Mouse (Mus musculus) lung, embryonic 16.5 days (tissue): ENCODE data around the gene Izumo2. TPM values are rescaled to one million over a fixed set of nuclear protein-coding genes. Genes with fewer than 3 reads are reported as not detected.
"Not testable (repeated sequence)": the region's sequence is repeated elsewhere in the genome, so short reads cannot be mapped to it uniquely, and the experiment has no call there.

Experiments
- ATAC-seq: fragments of 200-750 bp; cut with Nextera tagmentation; 2 replicates; pipeline ENCODE4 v1.8.0; 2017; ENCODE audit warnings: low read depth, mild to moderate bottlenecking, moderate library complexity
- H3K27ac ChIP-seq: fragments of 300-500 bp; sonication (generic); 2 replicates; pipeline ENCODE4 v1.5.1; 2014; ENCODE audit warnings: mild to moderate bottlenecking, control low read depth, low read length
- H3K27me3 ChIP-seq: fragments of 300-500 bp; sonication (generic); 2 replicates; pipeline ENCODE4 v1.6.1; 2014; ENCODE audit warnings: low read depth, low read length, mixed read lengths; ENCODE audit not compliant: control insufficient read depth, insufficient read depth
- H3K36me3 ChIP-seq: fragments of 300-500 bp; sonication (generic); 2 replicates; pipeline ENCODE4 v1.6.1; 2014; ENCODE audit warnings: low read length; ENCODE audit not compliant: control insufficient read depth, insufficient read depth
- H3K4me1 ChIP-seq: fragments of 300-500 bp; sonication (generic); replicated peaks from 2 replicates; pipeline ENCODE4 v1.6.1; 2014; ENCODE audit warnings: low read length, mixed read lengths; ENCODE audit not compliant: control insufficient read depth, insufficient read depth
- H3K4me2 ChIP-seq: fragments of 300-500 bp; sonication (generic); 2 replicates; pipeline ENCODE4 v1.6.1; 2014; ENCODE audit warnings: low read depth, low read length, control low read depth
- H3K4me3 ChIP-seq: fragments of 300-500 bp; sonication (generic); 2 replicates; pipeline ENCODE4 v1.5.1; 2014; ENCODE audit warnings: mild to moderate bottlenecking, low read length, control low read depth
- H3K9ac ChIP-seq: fragments of 300-500 bp; sonication (generic); 2 replicates; pipeline ENCODE4 v1.6.1; 2014; ENCODE audit warnings: low read length, control low read depth
- H3K9me3 ChIP-seq: fragments of 300-500 bp; sonication (generic); 2 replicates; pipeline ENCODE4 v1.6.1; 2016; ENCODE audit warnings: low read length; ENCODE audit not compliant: control insufficient read depth
- WGBS: fragments of 180-500 bp; shearing (Covaris S2); extraction: QIAGEN DNeasy Blood & Tissue Kit; methylation state at CpG from one replicate; pipeline ENCODE4 v1.1.7; 2014; 5-methylcytosine and 5-hydroxymethylcytosine counted together
- polyA plus RNA-seq: library from polyadenylated mRNA; unstranded; fragments of >200 nt; fragmentation: Nextera tagmentation; extraction: Ambion mirVana; gene quantifications from 2 replicates; pipeline ENCODE4 v1.2.1, GENCODE M21; 2015

Gene Izumo2
- polyA plus RNA-seq, 1 experiment from 2014 or later, result not detected

DNA sequence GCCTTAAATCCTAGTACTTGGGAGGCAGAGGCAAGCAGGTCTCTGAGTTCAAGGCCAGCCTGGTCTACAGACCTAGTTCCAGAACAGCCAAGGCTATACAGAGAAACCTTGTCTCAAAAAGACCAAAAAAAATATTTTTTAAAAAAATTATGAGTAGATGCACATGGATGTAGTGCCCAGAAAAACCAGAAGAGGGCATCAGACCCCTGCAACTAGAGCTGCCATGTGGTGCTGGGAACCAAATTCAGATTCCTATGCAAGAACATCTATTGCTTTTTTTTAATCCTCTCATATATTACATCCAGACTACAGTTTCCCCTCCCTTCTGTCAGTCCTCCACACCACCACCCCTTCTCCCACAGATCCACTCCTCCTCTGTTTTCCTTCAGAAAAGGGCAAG is 2.2 kb upstream of the Izumo2 start:
- H3K4me3 ChIP-seq, result no peak overlapping the region
- H3K36me3 ChIP-seq, result no peaks in the 10 kb centered on the region
- no peak overlapping the region for H3K27ac ChIP-seq
- ATAC-seq, result no peak
- H3K4me2 ChIP-seq, result no peak overlapping the region
- no peak overlapping the region for H3K9ac ChIP-seq
- H3K9me3 ChIP-seq, result no peaks in the 10 kb centered on the region; the same call in 1 of the 2 replicates
- H3K27me3 ChIP-seq, result no peaks in the 10 kb centered on the region
- peaks cover 2% of the 10 kb centered on the region; the same call in 1 of the 2 replicates for H3K4me1 ChIP-seq

DNA sequence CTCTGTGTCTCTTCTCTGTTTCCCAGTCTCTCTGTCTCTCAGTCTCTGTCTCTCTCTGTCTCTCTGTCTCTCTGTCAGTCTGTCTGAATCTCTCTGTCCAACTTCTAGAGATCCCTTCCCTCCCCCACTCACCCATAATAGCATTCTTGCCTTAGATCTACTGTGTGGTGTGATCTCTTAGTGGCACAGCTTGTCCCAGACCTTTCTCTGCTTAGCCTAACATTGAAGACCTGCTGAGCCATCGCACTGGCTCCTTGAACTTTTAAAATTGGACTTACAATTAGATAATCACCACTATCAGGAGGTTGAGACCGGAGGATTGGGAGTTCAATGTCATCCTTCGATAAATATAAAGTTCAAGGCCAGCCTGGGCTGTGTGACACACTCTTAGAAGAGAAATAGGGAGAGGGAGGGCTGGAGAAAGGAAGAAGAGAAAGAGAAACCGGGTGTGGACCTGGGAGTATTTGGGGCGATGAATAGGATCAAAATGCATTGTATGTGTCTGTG is 1.3 kb upstream of the Izumo2 start:
- 83% methylated on average over 5 of the region's 5 CpGs for WGBS
- H3K9me3 ChIP-seq, result no peaks in the 10 kb centered on the region; the same call in 1 of the 2 replicates
- no peak overlapping the region for H3K9ac ChIP-seq
- H3K27me3 ChIP-seq, result no peaks in the 10 kb centered on the region
- H3K36me3 ChIP-seq, result no peaks in the 10 kb centered on the region
- no peak overlapping the region for H3K4me3 ChIP-seq
- H3K27ac ChIP-seq, result no peak overlapping the region
- no peak for ATAC-seq
- H3K4me2 ChIP-seq, result no peak overlapping the region
- H3K4me1 ChIP-seq, result no peaks in the 10 kb centered on the region

DNA sequence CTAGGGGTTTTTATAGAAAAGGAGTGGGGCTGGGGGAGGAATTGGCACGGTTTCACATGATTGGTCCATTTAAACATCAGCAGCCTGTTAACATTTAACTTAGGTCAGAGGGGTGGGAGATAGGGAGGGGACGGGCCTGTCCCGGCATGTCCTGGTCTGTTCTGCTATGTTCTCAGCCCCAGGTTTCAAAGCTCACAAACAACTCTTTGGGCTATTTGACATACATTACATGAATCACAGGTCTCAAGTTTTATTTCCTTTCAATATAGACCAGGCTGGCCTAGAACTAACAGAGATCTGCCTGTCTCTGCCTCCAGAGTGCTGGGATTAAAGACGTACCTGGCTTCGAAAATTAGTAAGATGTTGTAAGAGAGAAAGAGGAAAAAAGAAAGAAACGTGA is 449 bp upstream of the Izumo2 start:
- H3K27ac ChIP-seq, ATAC-seq, H3K27me3 ChIP-seq, H3K4me2 ChIP-seq, H3K9me3 ChIP-seq, H3K36me3 ChIP-seq, H3K9ac ChIP-seq, H3K4me1 ChIP-seq, H3K4me3 ChIP-seq: not testable (repeated sequence)
- 85% methylated on average over 5 of the region's 6 CpGs for WGBS

DNA sequence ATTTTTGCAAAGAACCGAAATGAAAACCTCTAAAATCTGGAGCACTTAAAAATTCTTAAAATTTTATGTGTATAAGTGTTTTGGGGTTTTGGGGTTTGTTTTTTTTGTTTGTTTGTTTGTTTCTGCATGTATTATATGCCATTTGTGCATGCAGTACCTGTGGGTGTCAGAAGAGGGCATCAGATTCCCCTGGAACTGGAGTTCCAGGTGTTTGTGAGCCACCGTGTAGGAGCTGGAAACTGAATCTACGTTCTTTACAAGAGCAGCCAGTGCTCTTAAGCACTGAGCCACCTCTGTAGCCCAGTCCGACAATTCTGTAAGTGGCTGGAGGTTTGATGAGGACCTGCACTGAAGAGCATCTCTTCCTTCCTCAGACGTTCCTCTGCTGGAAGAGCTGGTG is 1.3 kb downstream of the Izumo2 start:
- ATAC-seq, result no peak
- WGBS, result 73% methylated on average over 5 of the region's 5 CpGs

DNA sequence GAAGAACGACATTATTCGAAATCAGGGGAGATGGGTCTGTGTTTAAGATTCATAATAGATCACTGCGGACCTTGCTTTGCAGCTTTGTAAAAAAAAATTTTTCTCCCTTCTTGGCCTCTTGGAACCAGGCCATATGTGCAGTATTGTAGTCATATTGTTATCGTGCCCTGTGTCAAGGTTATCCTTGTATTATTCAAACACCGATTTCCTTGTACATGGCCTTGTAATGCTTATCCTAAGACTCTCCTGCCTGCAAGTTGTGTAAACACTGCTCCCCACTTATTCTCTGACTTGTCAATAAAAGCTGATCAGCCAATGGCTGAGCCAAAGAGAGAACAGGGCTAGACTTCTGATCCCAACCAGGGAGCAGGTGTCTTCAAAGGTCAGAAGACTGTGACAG is 13.5 kb downstream of the Izumo2 start:
- 41% methylated on average over 5 of the region's 5 CpGs for WGBS

More for the DNA sequence above, 1.3 kb downstream of the Izumo2 start:
- no peaks in the 10 kb centered on the region for H3K4me1 ChIP-seq
- H3K9me3 ChIP-seq, result no peaks in the 10 kb centered on the region; the same call in 1 of the 2 replicates
- no peaks in the 10 kb centered on the region for H3K36me3 ChIP-seq
- H3K27me3 ChIP-seq, result no peaks in the 10 kb centered on the region
- no peak overlapping the region for H3K4me2 ChIP-seq
- H3K27ac ChIP-seq, result no peak overlapping the region
- H3K9ac ChIP-seq, result no peak overlapping the region
- H3K4me3 ChIP-seq, result no peak overlapping the region

DNA sequence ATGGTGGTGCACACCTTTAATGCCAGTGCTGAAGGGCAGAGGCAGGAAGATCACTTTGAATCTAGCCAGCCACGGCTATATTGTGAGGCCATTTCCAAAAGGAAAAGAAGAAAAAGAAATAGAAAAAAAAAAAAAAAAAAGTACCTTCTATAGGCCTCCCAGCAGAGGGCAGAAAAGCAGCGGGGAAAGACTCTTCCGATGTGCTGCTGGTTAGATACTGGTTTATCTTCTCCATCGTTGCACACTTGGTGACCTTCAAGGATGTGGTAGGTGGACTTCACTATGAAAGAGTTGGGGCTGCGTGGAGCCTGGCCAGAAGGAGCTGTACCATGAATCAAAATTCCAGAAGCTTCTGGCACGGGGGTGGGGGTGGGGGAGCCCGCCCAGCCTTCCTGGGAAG is 15.8 kb downstream of the Izumo2 start:
- no peak overlapping the region for H3K9ac ChIP-seq
- WGBS, result 11% methylated on average over 7 of the region's 7 CpGs

More for the DNA sequence above, 13.5 kb downstream of the Izumo2 start:
- Histone ChIP-seq H3K9me3 (no peaks in the 10 kb centered on the region), H3K9ac (no peak overlapping the region), H3K4me1 (0 out of 2 replicates have a peak, but pooled peaks cover 4% of the 10 kb centered on the region), H3K27me3 (no peaks in the 10 kb centered on the region), H3K36me3 (no peaks in the 10 kb centered on the region), H3K4me2 (no peak overlapping the region), H3K4me3 (no peak overlapping the region), H3K27ac (no peak overlapping the region)
- no peak; the same call in 1 of the 2 replicates for ATAC-seq

DNA sequence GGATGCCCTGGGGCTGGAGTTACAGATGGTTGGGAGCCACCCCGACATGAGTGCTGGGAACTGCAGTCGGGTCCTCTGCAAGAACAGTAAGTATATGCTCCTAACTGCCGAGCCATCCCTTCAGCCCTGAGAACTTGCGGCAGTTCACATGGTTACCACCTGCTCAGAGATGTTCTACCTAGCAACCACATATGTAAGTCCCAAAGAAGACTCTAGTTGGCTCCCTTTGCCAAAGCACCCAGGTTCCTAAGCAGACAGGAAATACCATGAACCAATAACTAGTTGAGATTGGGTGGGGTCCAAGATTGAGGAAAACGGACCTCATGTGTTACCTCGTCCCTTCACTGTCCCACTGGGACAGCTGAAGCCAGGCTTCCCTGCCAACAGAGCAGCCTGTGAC is 17.8 kb downstream of the Izumo2 start:
- H3K4me3 ChIP-seq, result no peak overlapping the region
- H3K9ac ChIP-seq, result no peak overlapping the region
- no peaks in the 10 kb centered on the region for H3K9me3 ChIP-seq
- ATAC-seq, result no peak
- H3K4me2 ChIP-seq, result no peak overlapping the region
- H3K27ac ChIP-seq, result no peak overlapping the region
- H3K27me3 ChIP-seq, result no peaks in the 10 kb centered on the region
- 51% methylated on average over 6 of the region's 6 CpGs for WGBS
- H3K36me3 ChIP-seq, result no peaks in the 10 kb centered on the region
- 0 out of 2 replicates have a peak, but pooled peaks cover 4% of the 10 kb centered on the region for H3K4me1 ChIP-seq

More for the DNA sequence above, 15.8 kb downstream of the Izumo2 start:
- Histone ChIP-seq H3K36me3 (no peaks in the 10 kb centered on the region), H3K4me2 (no peak overlapping the region), H3K4me3 (no peak overlapping the region), H3K27me3 (no peaks in the 10 kb centered on the region), H3K9me3 (no peaks in the 10 kb centered on the region), H3K27ac (no peak overlapping the region), H3K4me1 (0 out of 2 replicates have a peak, but pooled peaks cover 4% of the 10 kb centered on the region)
- ATAC-seq, result no peak

DNA sequence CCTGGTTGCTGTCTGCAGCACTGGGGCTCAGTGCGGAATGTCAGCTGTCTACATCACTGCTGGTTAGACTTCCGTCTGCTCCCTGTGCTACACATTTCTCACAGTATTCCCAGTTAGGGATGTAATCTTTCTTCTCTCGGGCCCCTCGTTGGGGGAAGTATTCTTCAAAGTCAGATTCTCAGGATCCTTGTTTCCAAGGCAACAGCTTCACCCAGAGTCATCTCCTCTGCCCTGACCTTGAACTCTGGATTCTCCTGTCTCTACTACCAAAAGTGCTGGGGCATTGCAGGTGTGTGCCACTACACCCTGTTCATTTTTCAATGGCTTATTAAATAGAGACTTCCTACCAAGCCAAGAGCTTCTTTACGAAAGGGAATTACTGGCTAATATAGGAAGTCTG is 18.6 kb downstream of the Izumo2 start:
- Histone ChIP-seq H3K4me2 (no peak overlapping the region), H3K27ac (peak overlapping the region; percentile 23), H3K9me3 (no peaks in the 10 kb centered on the region), H3K36me3 (no peaks in the 10 kb centered on the region), H3K27me3 (no peaks in the 10 kb centered on the region), H3K9ac (no peak overlapping the region), H3K4me3 (no peak overlapping the region), H3K4me1 (0 out of 2 replicates have a peak, but pooled peaks cover under 1% of the 10 kb centered on the region)
- ATAC-seq, result no peak
- WGBS, result 43% methylated on average over 5 of the region's 5 CpGs

DNA sequence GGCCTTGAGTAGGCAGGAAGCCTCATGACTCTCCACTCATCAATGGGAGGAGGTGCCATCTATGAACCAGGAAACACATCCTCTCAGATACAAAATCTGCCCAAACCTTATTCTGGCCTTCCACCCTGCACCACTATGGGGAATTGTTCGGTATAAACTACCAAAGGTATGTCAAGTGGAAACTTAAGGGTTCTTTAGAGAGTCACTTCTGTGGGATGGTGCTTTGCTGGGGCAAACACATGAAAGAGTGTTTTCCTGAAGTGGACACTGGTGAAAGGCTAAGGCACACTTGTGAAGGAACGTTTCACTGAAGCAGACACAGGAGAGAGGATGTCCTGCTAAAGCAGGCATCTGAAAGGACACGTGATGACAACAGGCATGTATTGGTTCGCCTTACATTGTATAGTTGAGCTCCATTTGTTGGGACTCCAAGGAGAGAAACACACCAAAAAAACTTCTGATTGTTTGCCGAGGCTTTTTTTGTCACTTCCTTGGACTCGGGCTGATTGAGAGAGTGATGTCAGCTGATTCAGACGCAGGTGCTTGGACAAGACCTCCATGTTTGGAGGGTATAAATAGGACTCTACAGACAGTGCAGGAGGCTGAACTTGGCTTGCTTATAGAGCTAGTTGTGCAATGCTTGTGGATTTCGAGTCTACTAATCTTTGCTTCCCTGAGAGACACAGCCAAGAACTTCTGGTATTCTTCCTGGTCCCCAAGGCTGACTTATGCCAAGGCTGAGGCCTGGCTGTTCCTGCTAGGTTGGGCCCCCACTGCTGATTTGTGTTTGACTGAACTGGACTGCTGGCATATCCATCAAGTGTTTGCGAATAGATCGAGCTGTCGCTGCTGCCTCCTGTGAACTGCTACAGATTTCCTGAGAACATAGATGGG is 19.8 kb downstream of the Izumo2 start:
- Histone ChIP-seq H3K36me3 (no peaks in the 10 kb centered on the region), H3K4me3 (no peak overlapping the region), H3K4me1 (no peaks in the 10 kb centered on the region), H3K9ac (no peak overlapping the region), H3K9me3 (no peaks in the 10 kb centered on the region), H3K4me2 (no peak overlapping the region), H3K27me3 (no peaks in the 10 kb centered on the region), H3K27ac (peak overlapping the region; percentile 23)
- peak; percentile 79 for ATAC-seq
- 62% methylated on average over 11 of the region's 11 CpGs for WGBS
